Mouse (Mus musculus) midbrain, embryonic 15.5 days (tissue): Measurements from ENCODE around the gene Adrb1. TPM values are rescaled to one million over a fixed set of nuclear protein-coding genes. Genes with fewer than 3 reads are reported as not detected.

Source experiments
- ATAC-seq: fragments of 200-750 bp; cut with Nextera tagmentation; replicated peaks from 2 replicates; pipeline ENCODE4 v1.8.0; 2017; ENCODE audit warnings: moderate TSS enrichment
- H3K27ac ChIP-seq: fragments of 300-500 bp; sonication (generic); 2 replicates; pipeline ENCODE4 v1.5.1; 2015; ENCODE audit warnings: mild to moderate bottlenecking, inconsistent platforms
- H3K27me3 ChIP-seq: fragments of 300-500 bp; sonication (generic); replicated peaks from 2 replicates; pipeline ENCODE4 v1.6.1; 2015; ENCODE audit warnings: inconsistent platforms
- H3K36me3 ChIP-seq: fragments of 300-500 bp; sonication (generic); replicated peaks from 2 replicates; pipeline ENCODE4 v1.6.1; 2015; ENCODE audit warnings: inconsistent platforms
- H3K4me1 ChIP-seq: fragments of 300-500 bp; sonication (generic); 2 replicates; pipeline ENCODE4 v1.6.1; 2015; ENCODE audit warnings: inconsistent platforms
- H3K4me2 ChIP-seq: fragments of 300-500 bp; sonication (generic); 2 replicates; pipeline ENCODE4 v1.6.1; 2015; ENCODE audit warnings: inconsistent platforms, mild to moderate bottlenecking, moderate library complexity
- H3K4me3 ChIP-seq: fragments of 300-500 bp; sonication (generic); 2 replicates; pipeline ENCODE4 v1.5.1; 2015; ENCODE audit warnings: mild to moderate bottlenecking, inconsistent platforms
- H3K9ac ChIP-seq: fragments of 300-500 bp; sonication (generic); 2 replicates; pipeline ENCODE4 v1.6.1; 2015; ENCODE audit warnings: mild to moderate bottlenecking, inconsistent platforms
- H3K9me3 ChIP-seq: fragments of 300-500 bp; sonication (generic); 2 replicates; pipeline ENCODE4 v1.6.1; 2016; ENCODE audit warnings: inconsistent platforms
- WGBS: fragments of 180-500 bp; shearing (Covaris S2); methylation state at CpG from one replicate; pipeline ENCODE4 v1.1.7; 2015; ENCODE audit warnings: mixed read lengths; 5-methylcytosine and 5-hydroxymethylcytosine counted together
- polyA plus RNA-seq: library from polyadenylated mRNA; unstranded; fragments of >200 nt; fragmentation: Nextera tagmentation; extraction: Ambion mirVana; gene quantifications from 2 replicates; pipeline ENCODE4 v1.2.1, GENCODE M21; 2015

The Adrb1 gene
- polyA plus RNA-seq: 1.3 and 1.4 TPM in 2 replicates

- Histone ChIP-seq H3K9ac (peak within 1 kb of the TSS; percentile 48), H3K4me3 (peak within 1 kb of the TSS; percentile 59), H3K36me3 (no peaks in the 10 kb centered on the region), H3K4me2 (peak within 1 kb of the TSS; percentile 97), H3K27ac (0 out of 2 replicates have a peak within 1 kb of the TSS, but pooled peaks have one; percentile 53), H3K27me3 (peaks cover 61% of the 10 kb centered on the region), H3K4me1 (peaks cover 37% of the 10 kb centered on the region), H3K9me3 (no peaks in the 10 kb centered on the region)
- WGBS: 2% methylated on average over 57 of the region's 63 CpGs
- ATAC-seq: peak; percentile 63
Measured at GRCm38 (mm10) chr19:56721387-56722211, at the start of gene Adrb1. Gene Adrb1, plus strand, starts transcription at chr19:56722199.

- no peak overlapping the region for H3K9ac ChIP-seq
- no peaks in the 10 kb centered on the region for H3K36me3 ChIP-seq
- H3K9me3 ChIP-seq: no peaks in the 10 kb centered on the region
- 89% methylated on average over 5 of the region's 5 CpGs for WGBS
- no peak overlapping the region for H3K4me2 ChIP-seq
- ATAC-seq: no peak
- no peak overlapping the region for H3K27ac ChIP-seq
- no peaks in the 10 kb centered on the region for H3K27me3 ChIP-seq
- H3K4me3 ChIP-seq: no peak overlapping the region
- H3K4me1 ChIP-seq: no peaks in the 10 kb centered on the region
Measured at GRCm38 (mm10) chr19:56675690-56676089, 46.3 kb upstream of the Adrb1 start.

DNA sequence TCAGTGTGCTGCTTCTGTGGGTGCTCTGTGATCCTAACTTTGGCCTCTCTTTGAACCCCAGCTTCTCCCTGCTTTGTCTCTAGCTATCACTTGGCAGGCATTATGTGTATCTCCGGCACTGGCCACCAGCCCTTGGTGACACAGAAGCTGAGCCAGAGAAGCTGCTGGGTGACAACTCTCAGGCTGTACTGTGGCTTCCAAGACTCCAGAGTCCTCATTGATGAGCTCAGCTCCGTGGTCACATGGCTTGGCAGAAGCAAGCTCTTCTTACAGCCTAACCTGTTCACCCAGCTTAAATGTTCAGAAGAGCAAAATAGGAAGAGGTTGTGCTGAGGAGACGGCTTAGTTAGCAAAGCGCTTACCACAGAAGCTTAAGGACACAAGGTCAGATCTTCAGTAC, 45.5 kb upstream of the Adrb1 start:
- Histone ChIP-seq H3K36me3 (no peaks in the 10 kb centered on the region), H3K9ac (no peak overlapping the region), H3K4me2 (no peak overlapping the region), H3K4me1 (no peaks in the 10 kb centered on the region), H3K4me3 (no peak overlapping the region), H3K27me3 (no peaks in the 10 kb centered on the region), H3K27ac (no peak overlapping the region), H3K9me3 (no peaks in the 10 kb centered on the region)
- no peak for ATAC-seq
- WGBS: 84% methylated on average over 4 of the region's 4 CpGs

GRCm38 (mm10) chr19:56677611-56678010, 44.4 kb upstream of the Adrb1 start:
- no peak for ATAC-seq
- Histone ChIP-seq H3K4me1 (no peaks in the 10 kb centered on the region), H3K4me2 (no peak overlapping the region), H3K27ac (no peak overlapping the region), H3K9ac (no peak overlapping the region), H3K9me3 (no peaks in the 10 kb centered on the region), H3K27me3 (no peaks in the 10 kb centered on the region), H3K4me3 (no peak overlapping the region), H3K36me3 (no peaks in the 10 kb centered on the region)
- WGBS: 60% methylated on average over 8 of the region's 8 CpGs

- Histone ChIP-seq H3K4me2 (no peak overlapping the region), H3K27ac (no peak overlapping the region), H3K27me3 (no peaks in the 10 kb centered on the region), H3K4me3 (no peak overlapping the region), H3K36me3 (no peaks in the 10 kb centered on the region), H3K9ac (no peak overlapping the region), H3K9me3 (no peaks in the 10 kb centered on the region), H3K4me1 (no peaks in the 10 kb centered on the region)
- ATAC-seq: no peak
- 88% methylated on average over 9 of the region's 9 CpGs for WGBS
Measured at GRCm38 (mm10) chr19:56678516-56678915, 43.5 kb upstream of the Adrb1 start.

DNA sequence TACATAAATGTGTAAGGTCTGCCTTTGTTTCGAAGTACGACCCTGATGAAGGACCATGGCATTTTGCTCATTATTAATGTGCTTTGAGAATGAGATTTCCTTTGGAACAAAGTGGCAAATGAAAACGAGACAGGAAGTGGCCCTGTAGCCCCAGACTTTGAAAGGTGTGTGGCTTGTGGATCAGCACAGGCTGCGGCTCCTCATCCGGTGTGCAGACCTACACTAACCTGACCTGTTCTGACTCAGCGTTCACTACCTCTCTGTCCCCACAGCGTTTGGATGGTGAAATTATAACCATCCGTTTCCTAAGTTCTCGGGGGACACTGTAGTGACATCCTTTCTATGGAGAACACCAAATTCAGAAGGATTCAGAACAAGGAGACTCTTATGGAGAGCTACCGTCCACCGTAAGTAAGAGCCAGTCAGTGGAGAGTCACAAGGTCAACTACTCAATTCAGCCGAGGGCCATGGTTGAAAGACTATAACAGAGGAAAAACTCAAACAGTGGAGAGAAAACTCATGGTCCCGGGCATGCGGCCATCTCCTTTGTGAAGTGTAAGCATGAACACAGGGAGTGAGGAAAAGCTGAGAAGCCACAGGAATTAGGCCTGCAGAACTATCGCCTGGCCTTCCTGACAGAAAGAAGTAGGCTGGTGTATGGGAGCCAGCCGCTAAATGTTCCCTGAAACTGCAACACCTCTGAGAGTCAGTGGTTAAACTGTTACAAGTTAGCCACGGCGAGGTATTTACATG, 42.6 kb upstream of the Adrb1 start:
- WGBS: 87% methylated on average over 18 of the region's 18 CpGs
- Histone ChIP-seq H3K36me3 (no peaks in the 10 kb centered on the region), H3K27ac (no peak overlapping the region), H3K4me3 (no peak overlapping the region), H3K27me3 (no peaks in the 10 kb centered on the region), H3K4me2 (no peak overlapping the region), H3K4me1 (no peaks in the 10 kb centered on the region), H3K9me3 (no peaks in the 10 kb centered on the region), H3K9ac (no peak overlapping the region)
- no peak for ATAC-seq

DNA sequence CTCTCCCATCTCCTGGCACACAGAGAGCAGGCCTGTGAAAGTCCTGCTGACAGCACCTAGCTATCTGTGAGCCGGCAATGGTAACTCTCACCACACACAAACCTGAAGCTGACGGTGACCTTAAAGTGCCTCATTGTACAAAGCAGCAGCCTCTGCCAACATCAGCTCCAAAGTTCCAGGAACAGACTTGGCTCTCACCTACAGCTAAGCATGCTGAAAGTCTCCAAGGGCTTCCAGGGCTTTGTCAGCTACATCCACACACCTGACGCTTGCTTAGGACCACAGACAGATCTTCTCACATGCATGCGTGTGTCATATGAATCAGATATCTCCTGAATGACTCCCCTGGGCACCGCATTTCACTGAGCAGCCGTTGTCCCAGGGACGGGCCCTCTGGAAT, 42.0 kb upstream of the Adrb1 start:
- no peak overlapping the region for H3K4me2 ChIP-seq
- no peaks in the 10 kb centered on the region for H3K36me3 ChIP-seq
- WGBS: 88% methylated on average over 7 of the region's 7 CpGs
- ATAC-seq: no peak
- H3K4me1 ChIP-seq: no peaks in the 10 kb centered on the region
- no peaks in the 10 kb centered on the region for H3K27me3 ChIP-seq
- H3K4me3 ChIP-seq: no peak overlapping the region
- H3K9ac ChIP-seq: no peak overlapping the region
- no peak overlapping the region for H3K27ac ChIP-seq
- no peaks in the 10 kb centered on the region for H3K9me3 ChIP-seq

DNA sequence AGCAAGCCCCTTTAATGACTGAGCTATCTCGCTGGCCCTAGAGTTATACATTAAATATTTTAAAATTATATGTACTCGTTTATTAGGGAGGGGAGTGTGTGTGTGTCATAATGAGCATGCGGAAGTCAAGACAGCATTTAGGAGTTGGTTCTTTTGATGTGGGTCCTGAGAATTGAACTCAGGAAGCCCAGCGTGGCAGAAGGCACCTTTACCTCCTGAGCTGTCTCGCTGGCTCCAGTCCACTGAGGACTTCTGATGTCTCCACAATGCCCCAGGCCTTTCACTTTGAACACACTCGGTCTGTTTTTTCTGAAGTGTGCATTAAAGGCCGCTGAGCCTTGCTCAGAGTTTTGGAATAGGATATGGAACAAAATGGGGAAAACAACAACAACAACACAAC, 39.7 kb upstream of the Adrb1 start:
- H3K9ac ChIP-seq: no peak overlapping the region
- H3K27ac ChIP-seq: no peak overlapping the region
- no peaks in the 10 kb centered on the region for H3K36me3 ChIP-seq
- WGBS: 88% methylated on average over 7 of the region's 7 CpGs
- ATAC-seq: no peak
- H3K27me3 ChIP-seq: no peaks in the 10 kb centered on the region
- no peaks in the 10 kb centered on the region; the same call in 1 of the 2 replicates for H3K4me1 ChIP-seq
- H3K4me2 ChIP-seq: no peak overlapping the region
- H3K9me3 ChIP-seq: no peaks in the 10 kb centered on the region
- no peak overlapping the region for H3K4me3 ChIP-seq

- WGBS: 89% methylated on average over 7 of the region's 7 CpGs
- Histone ChIP-seq H3K9ac (no peak overlapping the region), H3K4me1 (no peaks in the 10 kb centered on the region; the same call in 1 of the 2 replicates), H3K4me3 (no peak overlapping the region), H3K4me2 (no peak overlapping the region), H3K36me3 (no peaks in the 10 kb centered on the region), H3K27me3 (no peaks in the 10 kb centered on the region), H3K9me3 (no peaks in the 10 kb centered on the region), H3K27ac (no peak overlapping the region)
- ATAC-seq: no peak
Measured at GRCm38 (mm10) chr19:56682843-56683242, 39.2 kb upstream of the Adrb1 start.

DNA sequence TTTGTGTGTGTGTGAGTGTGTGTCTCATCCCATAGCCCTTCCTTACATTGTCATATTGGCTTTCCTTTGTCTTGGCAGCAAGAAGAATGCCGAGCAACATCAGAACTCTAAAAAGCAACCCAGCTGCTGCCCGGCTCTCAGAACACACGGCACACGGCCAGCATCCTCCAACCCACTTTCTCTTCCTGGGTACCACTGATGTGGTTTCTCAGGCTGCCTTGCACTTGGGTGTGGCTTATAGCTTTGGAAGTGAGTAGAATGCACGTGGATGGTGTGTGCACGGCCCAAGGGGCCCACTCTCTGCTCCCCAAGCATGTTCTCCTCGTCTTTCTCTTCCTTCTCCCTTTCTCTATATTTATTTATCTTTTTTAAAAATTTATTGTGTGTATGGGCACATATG, 36.5 kb upstream of the Adrb1 start:
- H3K4me1 ChIP-seq: no peaks in the 10 kb centered on the region; the same call in 1 of the 2 replicates
- H3K27ac ChIP-seq: no peak overlapping the region
- H3K36me3 ChIP-seq: no peaks in the 10 kb centered on the region
- H3K4me3 ChIP-seq: no peak overlapping the region
- H3K4me2 ChIP-seq: no peak overlapping the region
- no peak for ATAC-seq
- WGBS: 82% methylated on average over 7 of the region's 7 CpGs
- no peak overlapping the region for H3K9ac ChIP-seq
- no peaks in the 10 kb centered on the region for H3K27me3 ChIP-seq
- no peaks in the 10 kb centered on the region for H3K9me3 ChIP-seq

GRCm38 (mm10) chr19:56686218-56686617, 35.8 kb upstream of the Adrb1 start:
- Histone ChIP-seq H3K27me3 (no peaks in the 10 kb centered on the region), H3K9me3 (no peaks in the 10 kb centered on the region), H3K36me3 (no peaks in the 10 kb centered on the region), H3K9ac (no peak overlapping the region), H3K4me2 (no peak overlapping the region), H3K4me3 (no peak overlapping the region), H3K4me1 (no peaks in the 10 kb centered on the region; the same call in 1 of the 2 replicates), H3K27ac (no peak overlapping the region)
- WGBS: 66% methylated on average over 12 of the region's 12 CpGs
- ATAC-seq: no peak

DNA sequence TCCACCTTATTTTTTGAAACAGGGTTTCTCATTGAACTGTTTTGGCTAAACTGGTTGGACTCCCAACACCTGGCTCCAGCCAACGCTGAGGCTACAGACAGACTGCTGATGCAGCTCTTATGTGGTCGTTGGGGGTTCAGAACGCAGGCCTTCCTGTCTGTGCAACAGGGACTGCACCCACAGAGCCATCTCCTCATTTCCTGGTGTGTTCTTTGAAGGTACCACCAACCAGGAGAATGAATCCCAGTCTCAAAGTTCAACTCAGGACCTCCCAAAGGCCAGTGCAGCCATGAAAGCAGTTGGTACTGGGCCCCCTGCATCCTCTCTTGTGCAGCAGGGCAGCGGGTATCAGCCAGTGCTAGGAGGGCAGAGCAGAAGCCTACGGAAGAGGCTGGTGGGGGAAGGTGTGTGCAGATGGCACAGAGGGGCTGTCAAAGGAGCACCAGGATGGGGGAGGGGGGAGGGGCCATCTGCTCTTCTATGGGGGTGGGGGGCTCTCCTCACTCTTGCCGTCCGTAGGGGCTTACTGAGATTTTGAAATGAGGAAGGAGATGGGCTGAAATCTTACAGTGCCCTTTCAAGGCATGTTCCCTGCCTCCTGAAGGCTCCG, 34.9 kb upstream of the Adrb1 start:
- Histone ChIP-seq H3K9ac (no peak overlapping the region), H3K4me3 (no peak overlapping the region), H3K9me3 (no peaks in the 10 kb centered on the region), H3K4me1 (no peaks in the 10 kb centered on the region; the same call in 1 of the 2 replicates), H3K27me3 (no peaks in the 10 kb centered on the region), H3K4me2 (no peak overlapping the region), H3K36me3 (no peaks in the 10 kb centered on the region), H3K27ac (no peak overlapping the region)
- no peak for ATAC-seq
- 73% methylated on average over 8 of the region's 8 CpGs for WGBS
